Comparison of ENCODE assay signal across 9 mouse cellular contexts in genomic region chr11:83230966-83231365, GRCm38 (mm10). TPM values are rescaled to one million over a fixed set of nuclear protein-coding genes. Genes with fewer than 3 reads are reported as not detected.
DNase-seq lines count a peak whose midpoint lies in the region; ATAC-seq and TF ChIP-seq lines count a peak whose summit lies in the region.
"Had no signal": no experiment of that assay in that cellular context is flagged by ENCODE, and none has a peak within 500 bp of the region (broad histone marks: within the 10 kb centered on the region; RNA-seq: fewer than 3 reads in every experiment).

No protein-coding gene starts in this region.

- DNase-seq in cerebellum, postnatal 14 days, result peak; percentile 8 to 20
- no peak for DNase-seq in cerebellum, adult 11 months
- DNase-seq in lung, embryonic 14.5 days, result peak; percentile 25
- DNase-seq in lung, adult 2 months, result no peak
- DNase-seq in stomach, postnatal 0 days (ENCODE audit: low spot score), result no peak
- DNase-seq in right cerebral cortex, postnatal 14 days, result no peak
- no peak for DNase-seq in gastrocnemius, postnatal 25 days
- DNase-seq: right cerebral cortex, postnatal 4 days had no signal

- no peak for TF ChIP-seq EP300 in stomach, postnatal 0 days (optimal IDR thresholded peaks at IDR 0.05)

- no peaks in the 10 kb centered on the region for H3K4me1 ChIP-seq in lung, embryonic 14.5 days (ENCODE audit: insufficient read depth)
- H3K4me1 ChIP-seq in lung, adult 2 months (ENCODE audit: control insufficient read depth, insufficient read depth, low read length), result no peaks in the 10 kb centered on the region
- H3K4me1 ChIP-seq in stomach, postnatal 0 days (replicated peaks; ENCODE audit: control insufficient read depth, insufficient read depth), result no peaks in the 10 kb centered on the region

- H3K9me3 ChIP-seq in lung, embryonic 14.5 days (ENCODE audit: low read depth, low read length), result no peaks in the 10 kb centered on the region
- H3K9me3 ChIP-seq in stomach, postnatal 0 days (ENCODE audit: control insufficient read depth, low read length), result no peaks in the 10 kb centered on the region

- H3K9ac ChIP-seq in lung, embryonic 14.5 days, result no peak overlapping the region
- H3K9ac ChIP-seq in stomach, postnatal 0 days (ENCODE audit: low read length), result no peak overlapping the region

- TF ChIP-seq POLR2A in lung, adult 2 months (IDR thresholded peaks at IDR 0.05; ENCODE audit: borderline replicate concordance, extremely low read depth, low read depth, low read length), result no peak

- H3K4me2 ChIP-seq in lung, embryonic 14.5 days, result no peak overlapping the region
- no peak overlapping the region for H3K4me2 ChIP-seq in stomach, postnatal 0 days (replicated peaks; ENCODE audit: low read depth)

- H3K4me3 ChIP-seq in lung, embryonic 14.5 days (ENCODE audit: low read depth, low read length), result no peak overlapping the region
- H3K4me3 ChIP-seq in lung, adult 2 months (replicated peaks; ENCODE audit: extremely low read depth, low read depth, low read length), result no peak overlapping the region
- H3K4me3 ChIP-seq in stomach, postnatal 0 days (ENCODE audit: low read depth, low read length), result no peak overlapping the region

- no peaks in the 10 kb centered on the region for H3K36me3 ChIP-seq in lung, embryonic 14.5 days (ENCODE audit: insufficient read depth)
- no peaks in the 10 kb centered on the region for H3K36me3 ChIP-seq in stomach, postnatal 0 days (ENCODE audit: control insufficient read depth, insufficient read depth, low read length)

- TF ChIP-seq CTCF in lung, embryonic 14.5 days (IDR thresholded peaks at IDR 0.05; ENCODE audit: low read depth), result peak; percentile 24; the same call in 1 of the 2 replicates
- TF ChIP-seq CTCF in lung, adult 2 months (IDR thresholded peaks at IDR 0.05; ENCODE audit: insufficient read depth, low read length), result no peak
- peak; percentile 57 for TF ChIP-seq CTCF in stomach, postnatal 0 days (IDR thresholded peaks at IDR 0.05; ENCODE audit: low read depth)

- 49% methylated on average over 3 of the region's 3 CpGs for WGBS in lung, embryonic 14.5 days
- WGBS in lung, adult 2 months, result 58% methylated on average over 3 of the region's 3 CpGs
- WGBS in stomach, postnatal 0 days, result 54% methylated on average over 3 of the region's 3 CpGs

- H3K27me3 ChIP-seq in lung, embryonic 14.5 days (ENCODE audit: insufficient read depth, low read length), result no peaks in the 10 kb centered on the region
- no peaks in the 10 kb centered on the region for H3K27me3 ChIP-seq in stomach, postnatal 0 days (ENCODE audit: control insufficient read depth, insufficient read depth, low read length)

- no peak for ATAC-seq in lung, embryonic 14.5 days (ENCODE audit: insufficient read depth)
- peak; percentile 79 for ATAC-seq in common myeloid progenitor, adult 5-6 weeks (replicated peaks; ENCODE audit: low read depth, poor library complexity, severe bottlenecking)
- no peak for ATAC-seq in stomach, postnatal 0 days (ENCODE audit: low FRiP score, low TSS enrichment)

- H3K27ac ChIP-seq in lung, embryonic 14.5 days (ENCODE audit: low read depth), result no peak overlapping the region
- H3K27ac ChIP-seq in stomach, postnatal 0 days (replicated peaks), result no peak overlapping the region

RNA-seq across cellular contexts. Expression of gene Slfn3, which starts 39.8 kb away (rescaled TPM):
- 1.1 and 1.2 TPM in 2 replicates for polyA plus RNA-seq in lung, embryonic 14.5 days (2014; fragmentation: Nextera tagmentation; extraction: Ambion mirVana)
- 0.38 and 0.85 TPM in 2 replicates for polyA plus RNA-seq in lung, adult 2 months (2012; rRNA removed)
- 34.7 and 39.6 TPM in 2 replicates for total RNA-seq in common myeloid progenitor, adult 5-6 weeks (2017)
- polyA plus RNA-seq in stomach, postnatal 0 days (2015; fragmentation: Nextera tagmentation; extraction: Ambion mirVana), result 0.22 and 0.31 TPM in 2 replicates
- 1 to 10 TPM; 1.2 to 1.3 TPM for total RNA-seq in gastrocnemius, postnatal 25 days (2021)

RNA-seq across cellular contexts. Expression of gene Slfn14, which starts 55.6 kb away (rescaled TPM):
- polyA plus RNA-seq in lung, embryonic 14.5 days (2014; fragmentation: Nextera tagmentation; extraction: Ambion mirVana), result 0.43 and 0.47 TPM in 2 replicates
- 0.02 and 0.17 TPM in 2 replicates for polyA plus RNA-seq in lung, adult 2 months (2012; rRNA removed)
- 0.05 TPM in 1 of 2 replicates, not detected in the other for total RNA-seq in common myeloid progenitor, adult 5-6 weeks (2017)
- 0.04 TPM in 2 replicates for polyA plus RNA-seq in stomach, postnatal 0 days (2015; fragmentation: Nextera tagmentation; extraction: Ambion mirVana)
- total RNA-seq in gastrocnemius, postnatal 25 days (2021), result not detected

RNA-seq across cellular contexts. Expression of gene Slfn4, which starts 56.0 kb away (rescaled TPM):
- polyA plus RNA-seq in lung, embryonic 14.5 days (2014; fragmentation: Nextera tagmentation; extraction: Ambion mirVana), result 0.08 TPM in 1 of 2 replicates, not detected in the other
- 0.55 and 1.1 TPM in 2 replicates for polyA plus RNA-seq in lung, adult 2 months (2012; rRNA removed)
- 1.7 and 2.4 TPM in 2 replicates for total RNA-seq in common myeloid progenitor, adult 5-6 weeks (2017)
- 0.52 and 0.64 TPM in 2 replicates for polyA plus RNA-seq in stomach, postnatal 0 days (2015; fragmentation: Nextera tagmentation; extraction: Ambion mirVana)
- total RNA-seq in gastrocnemius, postnatal 25 days (2021), result under 1 TPM in 1 of 2 experiments, not detected in 1; 0.08 TPM

Comparison
In these comparisons a context has a peak if more than half of its experiments do, and no peak if none do; other contexts are left out.
1. DNase-seq: peak in cerebellum, postnatal 14 days (2 of 2) and lung, embryonic 14.5 days (single experiment); none in cerebellum, adult 11 months (single experiment), lung, adult 2 months (single experiment), stomach, postnatal 0 days (single experiment), right cerebral cortex, postnatal 14 days (single experiment) and gastrocnemius, postnatal 25 days (single experiment).